Mouse (Mus musculus) megakaryocyte-erythroid progenitor cell, adult 5-6 weeks (primary cell): ENCODE measurements around the gene Prr3. TPM values are rescaled to one million over a fixed set of nuclear protein-coding genes. Genes with fewer than 3 reads are reported as not detected.
A peak's percentile ranks its signal among the peaks of the same experiment; 100 is the strongest.
"Not testable (repeated sequence)": the region's sequence is repeated elsewhere in the genome, so short reads cannot be mapped to it uniquely, and the experiment has no call there.

Experiments
- ATAC-seq: replicated peaks from 2 replicates; pipeline ENCODE4 v1.8.0; 2016; ENCODE audit warnings: mild to moderate bottlenecking, inconsistent platforms; ENCODE audit not compliant: severe bottlenecking, poor library complexity, low FRiP score, low TSS enrichment
- total RNA-seq, 2 experiments: library from RNA; stranded (forward) in 1 of 2; stranded (reverse) in 1 of 2; fragments of 200-1000, 215-1000 nt in 1 of 2; fragments of >200 nt in 1 of 2; fragmentation: Nextera tagmentation in 1 of 2; gene quantifications; 2 replicates each; pipeline ENCODE4 v1.2.3; 2014 to 2017

Gene Prr3
- total RNA-seq (2014; fragmentation: Nextera tagmentation): 41.0 and 48.3 TPM in 2 replicates
- 20.5 and 31.3 TPM in 2 replicates for total RNA-seq (2017)

DNA sequence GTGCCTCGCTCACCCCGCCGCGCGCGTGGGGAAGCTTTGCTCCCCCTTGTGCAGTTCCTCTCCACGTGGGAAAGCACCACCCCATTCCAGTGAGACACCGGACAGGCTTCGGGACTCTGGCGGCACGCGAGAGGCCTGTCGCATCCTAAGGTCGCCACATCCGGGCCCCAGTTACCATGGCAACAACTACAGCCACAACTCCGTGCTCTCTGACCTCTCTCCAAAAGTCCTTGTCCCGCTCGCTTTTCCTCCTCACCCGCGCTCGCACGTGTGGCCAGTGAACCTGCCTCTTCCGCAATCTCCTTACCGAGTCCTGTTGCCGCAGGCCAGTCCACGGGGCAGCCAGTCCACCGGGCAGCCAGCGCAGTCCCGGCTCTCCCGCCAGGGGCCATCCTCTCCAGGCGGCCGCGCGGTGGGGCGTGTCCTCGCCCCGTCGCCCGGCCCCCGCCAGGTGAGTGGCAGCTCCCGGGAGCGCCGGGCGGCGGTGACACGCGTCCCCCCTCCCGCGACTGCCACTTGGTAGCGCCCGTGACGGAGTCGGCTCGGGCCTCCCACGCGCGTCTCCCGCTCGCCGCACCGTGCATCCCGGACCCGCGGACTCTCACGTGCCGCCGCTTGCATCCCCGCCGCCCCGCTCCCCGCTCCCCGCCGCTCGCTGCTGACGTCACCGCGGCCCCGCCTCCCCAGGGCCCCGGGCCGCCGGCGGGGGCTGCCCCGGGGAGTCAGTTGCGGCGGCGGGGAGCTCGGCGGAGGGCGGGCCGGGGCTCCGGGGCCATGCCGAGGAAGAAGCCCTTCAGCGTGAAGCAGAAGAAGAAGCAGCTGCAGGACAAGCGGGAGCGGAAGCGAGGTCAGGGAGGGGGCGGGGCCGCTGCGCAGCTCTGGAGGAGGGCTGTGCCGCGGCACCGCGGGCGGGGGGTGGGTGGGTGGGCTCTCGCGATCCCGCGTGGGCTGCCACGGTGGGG, at the start of gene Prr3, which contains the start of gene Gnl1:
Prr3 (minus strand) TSS at position 836 of the 962 bp plus-strand sequence.
Gnl1 (plus strand) TSS at position 451 of the 962 bp plus-strand sequence.
- ATAC-seq: peak; percentile 81

GRCm38 (mm10) chr17:36028879-36029619, 49.0 kb upstream of the Prr3 start:
- ATAC-seq: no peak

DNA sequence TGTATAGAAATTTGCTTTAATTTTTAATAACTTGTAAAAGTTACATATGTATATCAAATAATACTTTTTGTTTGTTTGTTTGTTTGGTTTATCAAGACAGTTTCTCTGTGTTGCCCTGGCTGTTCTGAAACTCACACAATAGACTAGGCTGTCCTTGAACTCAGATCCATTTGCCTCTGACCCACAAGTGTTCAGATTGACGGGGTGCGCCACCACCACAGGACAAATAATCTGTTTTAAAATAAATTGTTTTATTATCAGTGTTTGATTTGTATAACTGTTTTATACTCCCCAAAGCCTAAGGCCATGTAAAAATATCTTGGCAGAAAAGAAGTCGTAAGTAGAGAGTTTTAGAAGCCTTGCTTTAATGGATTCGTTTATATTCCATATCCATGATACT, 47.6 kb upstream of the Prr3 start:
- ATAC-seq: no peak

- no peak for ATAC-seq
Observed at GRCm38 (mm10) chr17:36025901-36026300, 45.9 kb upstream of the Prr3 start.

DNA sequence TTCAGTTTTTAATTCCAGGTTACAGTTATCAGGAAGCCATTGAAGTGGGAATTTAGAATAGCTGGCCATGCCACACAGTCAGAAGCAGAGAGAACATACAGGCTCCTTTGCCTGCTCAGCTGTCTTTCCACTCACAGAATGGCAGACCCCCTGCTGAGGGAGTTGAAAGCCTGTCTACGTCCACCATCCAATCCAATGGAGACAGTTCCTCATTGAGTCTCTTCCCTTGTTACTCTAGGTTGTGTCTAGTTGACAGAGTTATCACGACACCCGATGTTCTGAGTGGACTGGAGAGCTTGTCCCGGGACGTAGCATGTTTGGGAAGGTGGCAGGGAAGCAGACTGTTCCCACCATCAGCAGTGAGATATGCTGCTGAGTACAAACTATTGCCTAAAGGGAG, 45.2 kb upstream of the Prr3 start:
- no peak for ATAC-seq

DNA sequence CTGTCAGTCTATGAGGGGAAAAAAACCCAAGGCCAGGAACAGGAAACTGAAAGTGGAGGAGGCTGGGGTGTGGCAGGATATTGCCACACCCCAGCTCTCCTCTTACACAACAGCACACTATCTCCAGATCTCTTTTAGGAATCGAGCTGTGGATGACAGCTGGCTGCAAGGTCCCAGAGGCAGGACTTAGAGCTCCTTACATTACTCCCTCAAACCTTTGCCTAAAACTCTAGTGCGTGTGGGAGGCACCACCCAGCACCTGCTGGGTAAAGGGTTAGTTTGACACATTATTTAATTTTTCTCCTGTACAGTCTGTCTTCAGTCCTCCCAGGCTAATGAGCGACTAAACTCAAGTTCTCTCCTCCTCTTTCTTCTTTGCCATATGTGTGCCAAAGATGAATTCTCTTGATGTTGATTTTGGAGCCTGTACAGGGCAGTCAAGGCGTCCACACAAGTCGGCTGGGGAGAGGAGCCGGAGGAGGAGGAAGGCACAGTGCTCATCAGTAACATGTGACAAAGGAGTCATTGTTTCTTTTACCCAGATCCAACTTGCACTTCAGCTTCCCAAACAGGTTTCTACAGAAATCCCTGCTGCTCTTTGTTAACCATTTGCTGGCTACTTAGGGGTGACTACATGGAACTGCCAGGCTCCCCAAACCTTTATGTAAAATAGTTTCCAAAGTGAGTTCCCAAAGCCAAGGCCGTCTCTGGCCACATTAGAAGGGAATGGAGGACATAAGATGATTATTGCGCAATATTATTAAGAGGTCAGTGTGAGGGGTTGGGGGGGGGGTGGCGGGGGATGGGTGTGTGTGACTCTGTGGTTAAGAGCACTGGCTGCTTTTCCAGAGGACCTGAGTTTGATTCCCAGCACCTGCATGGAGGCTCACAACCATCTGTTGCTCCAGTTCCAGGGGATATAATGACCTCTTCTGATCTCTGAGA, 43.9 kb upstream of the Prr3 start:
- ATAC-seq: peak; percentile 38; the same call in 1 of the 2 replicates

DNA sequence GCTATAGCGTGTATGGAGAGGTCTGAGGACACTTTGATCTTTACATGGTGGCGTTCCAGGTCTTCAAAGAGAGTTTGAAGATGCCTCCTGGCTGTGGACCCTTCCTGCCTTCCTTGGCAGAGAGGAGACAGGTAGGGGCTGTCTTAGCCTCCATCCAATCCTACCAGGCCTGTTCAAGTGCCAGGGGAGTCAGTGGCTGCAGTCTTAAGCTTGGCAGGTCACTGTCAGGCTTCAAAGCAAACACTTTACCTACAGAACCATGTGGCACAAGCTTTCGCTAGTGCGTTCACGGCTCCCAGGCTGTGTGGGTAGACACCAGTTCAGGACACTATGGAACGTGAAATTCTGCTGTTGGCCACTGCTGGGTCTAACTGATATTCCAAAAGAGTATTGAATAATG, 42.9 kb upstream of the Prr3 start:
- no peak for ATAC-seq

DNA sequence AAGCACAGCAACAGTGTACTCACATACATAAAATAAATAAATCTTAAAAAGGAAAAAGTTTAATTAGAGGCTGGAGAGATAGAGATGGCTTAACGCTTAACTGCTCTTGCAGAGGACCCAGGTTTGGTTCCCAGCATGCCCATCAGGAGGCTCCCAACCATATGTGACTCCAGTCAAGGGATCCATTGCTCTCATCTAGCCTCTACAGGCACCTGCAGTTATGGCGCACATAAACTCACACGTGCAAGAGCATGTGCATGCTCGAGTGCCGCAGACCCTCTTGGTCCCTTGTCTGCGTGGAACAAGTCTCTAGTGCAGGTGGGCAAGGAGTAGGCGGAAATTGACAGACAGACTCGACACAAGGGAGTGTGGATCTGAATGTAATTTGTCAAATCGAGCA, 42.1 kb upstream of the Prr3 start:
- no peak for ATAC-seq

DNA sequence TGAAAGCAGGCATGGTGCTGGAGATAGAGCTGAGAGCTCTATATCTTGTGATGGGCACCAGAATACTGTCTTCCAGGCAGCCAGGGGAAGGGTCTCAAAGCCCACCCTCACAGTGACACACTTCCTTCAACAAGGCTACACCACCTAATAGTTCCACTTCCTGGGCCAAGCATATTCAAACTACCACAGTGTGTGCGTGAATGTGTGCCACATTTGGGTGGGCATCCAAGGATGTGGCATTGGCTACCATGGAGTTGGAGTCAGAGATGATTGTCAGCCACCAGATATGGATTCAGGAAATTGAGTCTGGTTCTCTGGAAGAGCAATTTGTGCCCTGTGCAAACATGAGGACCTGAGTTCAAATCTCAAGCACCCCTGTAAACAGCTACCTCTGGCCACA, 41.3 kb upstream of the Prr3 start:
- no peak for ATAC-seq

DNA sequence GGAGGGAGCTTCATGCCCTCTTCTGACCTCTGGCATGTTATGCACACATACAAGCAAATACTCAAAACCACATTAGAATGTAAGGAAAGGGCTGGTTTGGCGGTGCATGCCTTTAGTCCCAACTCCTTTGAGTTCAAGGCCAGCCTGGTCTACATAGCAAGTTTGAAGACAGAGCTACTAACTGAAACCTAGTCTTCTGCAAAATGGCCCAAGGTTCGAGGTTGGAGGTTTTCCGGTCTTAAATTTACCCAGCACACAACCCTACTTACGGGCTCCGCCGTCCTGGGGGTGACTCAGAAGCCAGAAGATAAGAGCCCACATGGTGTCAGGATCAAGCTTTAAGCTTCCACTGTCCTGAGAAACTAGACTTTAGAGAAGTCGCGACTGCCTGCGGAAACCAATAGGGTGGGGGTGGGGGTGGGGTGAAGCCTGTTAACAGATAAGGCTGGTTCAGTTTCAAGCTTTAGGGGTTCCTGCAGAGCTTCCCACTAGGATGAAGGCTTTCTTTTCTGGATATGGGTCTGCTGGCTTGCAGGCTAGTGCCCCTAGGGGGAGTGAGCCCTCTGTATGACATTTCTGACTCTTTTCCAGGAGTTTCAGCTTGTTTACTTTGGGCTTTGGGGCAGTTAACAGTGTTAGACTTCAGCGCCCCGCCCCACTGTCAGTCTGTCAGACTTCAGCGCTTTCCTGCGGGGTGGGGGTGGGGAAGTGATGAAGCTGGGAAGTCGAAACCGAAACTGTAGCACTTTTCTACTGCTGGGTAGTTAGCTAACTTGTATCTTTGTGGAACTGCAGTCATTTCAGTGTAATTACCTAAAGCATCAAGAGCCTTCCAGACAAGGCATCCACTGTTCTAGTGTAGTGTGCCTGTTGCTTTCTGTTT, 40.4 kb upstream of the Prr3 start, which contains the start of gene H2-T24:
H2-T24 (minus strand) TSS at position 370 of the 883 bp plus-strand sequence.
- peak; percentile 78 for ATAC-seq

- ATAC-seq: no peak
Observed at GRCm38 (mm10) chr17:36019519-36019918, 39.5 kb upstream of the Prr3 start.

DNA sequence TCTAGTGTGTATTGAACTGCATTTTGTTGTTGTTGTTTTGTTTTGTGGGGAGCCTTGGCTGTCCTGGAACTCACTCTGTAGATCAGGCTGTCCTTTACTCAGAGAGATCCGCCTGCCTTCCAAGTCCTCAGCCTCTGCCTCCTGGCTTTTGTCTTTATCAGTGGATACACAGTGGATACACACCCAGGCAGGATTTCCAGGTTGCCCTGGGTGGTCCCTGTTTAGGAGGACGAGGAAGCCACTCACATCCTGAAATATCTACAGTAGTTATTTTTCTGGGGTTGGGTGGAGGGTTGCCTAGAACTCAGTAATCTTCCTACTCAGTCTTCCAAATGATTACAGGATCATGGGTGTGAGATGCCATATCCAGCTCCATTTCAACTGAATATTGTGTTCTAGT, 38.9 kb upstream of the Prr3 start:
- ATAC-seq: no peak

GRCm38 (mm10) chr17:36017046-36017445, 37.0 kb upstream of the Prr3 start:
- ATAC-seq: no peak

DNA sequence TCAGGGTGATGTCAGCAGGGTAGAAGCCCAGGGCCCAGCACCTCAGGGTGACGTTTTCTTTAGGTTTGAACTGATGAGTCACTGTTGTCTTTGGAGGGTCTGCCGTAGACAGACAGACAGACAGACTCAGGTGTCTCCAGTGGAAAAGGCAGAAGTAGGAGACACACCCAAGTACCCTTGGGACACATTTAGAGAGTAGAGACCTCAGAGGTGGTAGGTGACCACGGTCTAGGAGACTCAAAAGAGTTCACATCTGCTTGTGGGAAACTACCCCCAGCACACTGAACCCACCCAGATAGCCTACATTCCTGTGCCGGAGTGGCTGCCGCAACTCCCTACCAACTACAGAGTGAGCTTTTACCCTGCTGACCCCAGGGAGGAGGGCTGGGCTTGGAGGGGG, 34.9 kb upstream of the Prr3 start:
- ATAC-seq: no peak

DNA sequence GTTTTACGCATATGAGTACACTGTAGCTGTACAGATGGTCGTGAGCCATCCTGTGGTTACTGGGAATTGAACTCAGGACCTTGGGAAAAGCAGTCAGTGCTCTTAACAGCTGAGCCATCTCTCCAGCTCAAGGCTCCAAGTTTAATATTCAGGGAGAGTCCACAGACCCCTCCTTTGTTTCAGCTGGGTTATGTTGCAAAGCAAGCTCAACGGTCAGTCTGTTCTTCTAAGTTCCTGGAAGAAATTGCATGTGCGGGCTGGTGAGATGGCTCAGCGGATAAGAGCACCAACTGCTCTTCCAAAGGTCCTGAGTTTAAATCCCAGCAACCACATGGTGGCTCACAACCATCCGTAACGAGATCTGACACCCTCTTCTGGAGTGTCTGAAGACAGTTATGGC, 24.4 kb upstream of the Prr3 start:
- not testable (repeated sequence) for ATAC-seq

- ATAC-seq: no peak
Observed at GRCm38 (mm10) chr17:36003331-36003730, 23.3 kb upstream of the Prr3 start.

- ATAC-seq: peak; percentile 77
Observed at GRCm38 (mm10) chr17:36001966-36002365, 21.9 kb upstream of the Prr3 start.
